8 mouse cellular contexts compared by ENCODE assay signal in genomic region chrX:48256468-48257007, GRCm38 (mm10). TPM values are rescaled to one million over a fixed set of nuclear protein-coding genes. Genes with fewer than 3 reads are reported as not detected.
DNase-seq lines count a peak whose midpoint lies in the region; ATAC-seq and TF ChIP-seq lines count a peak whose summit lies in the region.

Gene Utp14a, plus strand, starts transcription at chrX:48256862.

- TF ChIP-seq POLR2A in bone marrow macrophage, adult 2 months (IDR thresholded peaks at IDR 0.05; ENCODE audit: borderline replicate concordance, low read depth, low read length): no peak
- peak; percentile 79 for TF ChIP-seq POLR2A in embryonic fibroblast, embryonic 13.5 days (IDR thresholded peaks at IDR 0.05; ENCODE audit: low read depth, low read length)

- peak within 1 kb of the TSS; percentile 69 for H3K4me3 ChIP-seq in bone marrow macrophage, adult 2 months (ENCODE audit: insufficient read depth, low read length)
- H3K4me3 ChIP-seq in embryonic fibroblast, embryonic 13.5 days (ENCODE audit: insufficient read depth, low read length): peak within 1 kb of the TSS; percentile 85
- peak within 1 kb of the TSS; percentile 52 for H3K4me3 ChIP-seq in kidney, embryonic 14.5 days (ENCODE audit: low read length)
- peak within 1 kb of the TSS; percentile 53 for H3K4me3 ChIP-seq in limb, embryonic 15.5 days

- TF ChIP-seq CTCF in bone marrow macrophage, adult 2 months (IDR thresholded peaks at IDR 0.05; ENCODE audit: low read depth, low read length): no peak
- no peak for TF ChIP-seq CTCF in embryonic fibroblast, embryonic 13.5 days (IDR thresholded peaks at IDR 0.05; ENCODE audit: borderline replicate concordance, insufficient read depth, low read length)

- no peaks in the 10 kb centered on the region for H3K27me3 ChIP-seq in kidney, embryonic 14.5 days (ENCODE audit: control insufficient read depth, insufficient read depth, low read length)
- no peaks in the 10 kb centered on the region for H3K27me3 ChIP-seq in limb, embryonic 15.5 days

- peaks cover 1% of the 10 kb centered on the region; the same call in 1 of the 2 replicates for H3K36me3 ChIP-seq in kidney, embryonic 14.5 days (ENCODE audit: control insufficient read depth, insufficient read depth, low read length)
- H3K36me3 ChIP-seq in limb, embryonic 15.5 days: 0 out of 2 replicates have a peak, but pooled peaks cover 7% of the 10 kb centered on the region

- H3K9me3 ChIP-seq in kidney, embryonic 14.5 days (ENCODE audit: control insufficient read depth, low read length): no peaks in the 10 kb centered on the region
- H3K9me3 ChIP-seq in limb, embryonic 15.5 days: no peaks in the 10 kb centered on the region

- peak; percentile 99 for ATAC-seq in kidney, embryonic 14.5 days (ENCODE audit: low FRiP score, low TSS enrichment)
- peak; percentile 93 for ATAC-seq in limb, embryonic 15.5 days (ENCODE audit: insufficient number of reproducible peaks, low FRiP score, low TSS enrichment, low read depth)

- H3K4me1 ChIP-seq in bone marrow macrophage, adult 2 months (ENCODE audit: control insufficient read depth, insufficient read depth, low read length): no peaks in the 10 kb centered on the region
- H3K4me1 ChIP-seq in embryonic fibroblast, embryonic 13.5 days (ENCODE audit: control insufficient read depth, insufficient read depth, low read length): no peaks in the 10 kb centered on the region
- H3K4me1 ChIP-seq in kidney, embryonic 14.5 days (ENCODE audit: control insufficient read depth, insufficient read depth, low read length): no peaks in the 10 kb centered on the region
- H3K4me1 ChIP-seq in limb, embryonic 15.5 days: no peaks in the 10 kb centered on the region; the same call in 1 of the 2 replicates

- WGBS in kidney, embryonic 14.5 days: 12% methylated on average over 33 of the region's 33 CpGs
- 13% methylated on average over 33 of the region's 33 CpGs for WGBS in limb, embryonic 15.5 days

- peak within 1 kb of the TSS; percentile 50 for H3K4me2 ChIP-seq in kidney, embryonic 14.5 days (replicated peaks; ENCODE audit: low read depth, low read length)
- H3K4me2 ChIP-seq in limb, embryonic 15.5 days: peak within 1 kb of the TSS; percentile 54

- DNase-seq in A20 (ENCODE audit: low read depth, low spot score): peak; percentile 93
- DNase-seq in heart, adult 9 months (ENCODE audit: low spot score in 2 of 2): peak; percentile 94 to 98
- DNase-seq in monocyte, adult 2 months (ENCODE audit: low read depth in 1 of 2, low spot score in 2 of 2): peak; percentile 85 to 92
- DNase-seq in spleen, postnatal 36 days (ENCODE audit: low spot score in 2 of 2): peak; percentile 94 to 96

- H3K27ac ChIP-seq in bone marrow macrophage, adult 2 months (ENCODE audit: insufficient read depth, low read depth, low read length): peak within 1 kb of the TSS; percentile 71
- H3K27ac ChIP-seq in embryonic fibroblast, embryonic 13.5 days (ENCODE audit: insufficient read depth, low read length): peak within 1 kb of the TSS; percentile 77
- H3K27ac ChIP-seq in kidney, embryonic 14.5 days (ENCODE audit: low read depth, low read length): peak within 1 kb of the TSS; percentile 76; the same call in 1 of the 2 replicates
- peak within 1 kb of the TSS; percentile 85 for H3K27ac ChIP-seq in limb, embryonic 15.5 days

- H3K9ac ChIP-seq in kidney, embryonic 14.5 days (ENCODE audit: low read depth, low read length): peak within 1 kb of the TSS; percentile 53; the same call in 1 of the 2 replicates
- H3K9ac ChIP-seq in limb, embryonic 15.5 days: 0 out of 2 replicates have a peak within 1 kb of the TSS, but pooled peaks have one; percentile 23

RNA-seq across cellular contexts. Expression of gene Utp14a, which starts in this region (rescaled TPM):
- polyA plus RNA-seq in bone marrow macrophage, adult 2 months (2012; ENCODE audit: insufficient read depth, insufficient read length, missing spikeins): 31.1 and 35.9 TPM in 2 replicates
- polyA plus RNA-seq in embryonic fibroblast, embryonic 13.5 days (2011; ENCODE audit: insufficient read length, low read depth, missing spikeins): 26.9 and 29.3 TPM in 2 replicates
- 20.3 and 21.9 TPM in 2 replicates for polyA plus RNA-seq in kidney, embryonic 14.5 days (2014; fragmentation: Nextera tagmentation; extraction: Ambion mirVana)
- polyA plus RNA-seq in limb, embryonic 15.5 days (2015; fragmentation: Nextera tagmentation; extraction: Ambion mirVana): 17.0 and 18.5 TPM in 2 replicates

Comparison
In these comparisons a context has a peak if more than half of its experiments do, and no peak if none do; other contexts are left out.
1. Peak in every context shown above with its lines: DNase-seq, ATAC-seq, H3K4me3 ChIP-seq and H3K27ac ChIP-seq.